In genomic region chr2:101266685-101267374, GRCm38 (mm10) we compare ENCODE assay signal across 24 mouse cellular contexts.
DNase-seq lines count a peak whose midpoint lies in the region; ATAC-seq and TF ChIP-seq lines count a peak whose summit lies in the region.
"Had no signal": no experiment of that assay in that cellular context is flagged by ENCODE, and none has a peak within 500 bp of the region (broad histone marks: within the 10 kb centered on the region; RNA-seq: fewer than 3 reads in every experiment).

No protein-coding gene starts in this region.

- DNase-seq in stomach, postnatal 0 days (ENCODE audit: low spot score): no peak
- no peak for DNase-seq in layer of hippocampus, adult 18-20 months (ENCODE audit: low spot score in 2 of 2)
- DNase-seq: adrenal gland, adult 8-10 months; adrenal gland, postnatal 14 days; adrenal gland, postnatal 36 days; B cell, adult 2 months; cerebellum, adult 11-12 months; cerebellum, adult 2 months; cerebellum, adult 9-10 months; cerebellum, postnatal 10 days; cerebellum, postnatal 25 days had no signal

- no peaks in the 10 kb centered on the region for H3K36me3 ChIP-seq in stomach, embryonic 14.5 days (ENCODE audit: control insufficient read depth, insufficient read depth, low read length)
- H3K36me3 ChIP-seq in stomach, postnatal 0 days (ENCODE audit: control insufficient read depth, insufficient read depth, low read length): no peaks in the 10 kb centered on the region
- H3K36me3 ChIP-seq in intestine, embryonic 16.5 days (ENCODE audit: control insufficient read depth, insufficient read depth, low read length): no peaks in the 10 kb centered on the region
- no peaks in the 10 kb centered on the region for H3K36me3 ChIP-seq in stomach, embryonic 15.5 days
- no peaks in the 10 kb centered on the region for H3K36me3 ChIP-seq in hindbrain, embryonic 12.5 days
- H3K36me3 ChIP-seq: embryonic facial prominence, embryonic 10.5 days; embryonic facial prominence, embryonic 12.5 days; forebrain, embryonic 15.5 days; G1E had no signal

- no peak for TF ChIP-seq EP300 in stomach, postnatal 0 days (optimal IDR thresholded peaks at IDR 0.05)

- WGBS in stomach, embryonic 14.5 days: 45% methylated on average over 2 of the region's 2 CpGs
- 40% methylated on average over 2 of the region's 2 CpGs for WGBS in stomach, postnatal 0 days
- 46% methylated on average over 2 of the region's 2 CpGs for WGBS in intestine, embryonic 16.5 days
- 47% methylated on average over 2 of the region's 2 CpGs for WGBS in stomach, embryonic 15.5 days
- 84% methylated on average over 2 of the region's 2 CpGs for WGBS in hindbrain, embryonic 12.5 days

- no peak for TF ChIP-seq CTCF in stomach, postnatal 0 days (IDR thresholded peaks at IDR 0.05; ENCODE audit: low read depth)

- no peak overlapping the region for H3K9ac ChIP-seq in stomach, embryonic 14.5 days (replicated peaks; ENCODE audit: low read depth, low read length)
- H3K9ac ChIP-seq in stomach, postnatal 0 days (ENCODE audit: low read length): no peak overlapping the region
- H3K9ac ChIP-seq in intestine, embryonic 16.5 days (ENCODE audit: low read depth, low read length): no peak overlapping the region
- H3K9ac ChIP-seq in stomach, embryonic 15.5 days: no peak overlapping the region
- no peak overlapping the region for H3K9ac ChIP-seq in hindbrain, embryonic 12.5 days
- H3K9ac ChIP-seq: embryonic facial prominence, embryonic 12.5 days; forebrain, embryonic 13.5 days; forebrain, embryonic 15.5 days had no signal

- 0 out of 2 replicates have a peak, but pooled peaks have one; percentile 10 for ATAC-seq in stomach, embryonic 14.5 days (ENCODE audit: insufficient number of reproducible peaks, insufficient read depth, low FRiP score, low read depth)
- ATAC-seq in stomach, postnatal 0 days (ENCODE audit: low FRiP score, low TSS enrichment): no peak
- peak; percentile 89 for ATAC-seq in intestine, embryonic 16.5 days
- ATAC-seq in stomach, embryonic 15.5 days (ENCODE audit: insufficient read depth, low FRiP score, low read depth): 0 out of 2 replicates have a peak, but pooled peaks have one; percentile 27
- no peak for ATAC-seq in hindbrain, embryonic 12.5 days (ENCODE audit: low FRiP score)
- ATAC-seq: activated CD4-positive, CD25-positive, alpha-beta regulatory T cell, adult 4 months; CD4-positive, CD25-positive, alpha-beta regulatory T cell, adult 4 months; forebrain, embryonic 13.5 days; forebrain, embryonic 15.5 days; Patski had no signal

- no peaks in the 10 kb centered on the region for H3K4me1 ChIP-seq in stomach, embryonic 14.5 days (ENCODE audit: control insufficient read depth, insufficient read depth, low read length)
- no peaks in the 10 kb centered on the region for H3K4me1 ChIP-seq in stomach, postnatal 0 days (replicated peaks; ENCODE audit: control insufficient read depth, insufficient read depth)
- 0 out of 2 replicates have a peak, but pooled peaks cover 3% of the 10 kb centered on the region for H3K4me1 ChIP-seq in intestine, embryonic 16.5 days (ENCODE audit: control insufficient read depth, insufficient read depth, low read length)
- H3K4me1 ChIP-seq in stomach, embryonic 15.5 days: no peaks in the 10 kb centered on the region
- no peaks in the 10 kb centered on the region for H3K4me1 ChIP-seq in hindbrain, embryonic 12.5 days
- H3K4me1 ChIP-seq: embryonic facial prominence, embryonic 10.5 days; embryonic facial prominence, embryonic 12.5 days; forebrain, embryonic 13.5 days; forebrain, embryonic 15.5 days had no signal

- no peak overlapping the region for H3K4me3 ChIP-seq in stomach, embryonic 14.5 days (ENCODE audit: low read depth, low read length)
- H3K4me3 ChIP-seq in stomach, postnatal 0 days (ENCODE audit: low read depth, low read length): no peak overlapping the region
- no peak overlapping the region for H3K4me3 ChIP-seq in intestine, embryonic 16.5 days (ENCODE audit: low read length)
- H3K4me3 ChIP-seq in stomach, embryonic 15.5 days (replicated peaks): no peak overlapping the region
- no peak overlapping the region for H3K4me3 ChIP-seq in hindbrain, embryonic 12.5 days
- H3K4me3 ChIP-seq: embryonic facial prominence, embryonic 10.5 days; embryonic facial prominence, embryonic 12.5 days; forebrain, embryonic 13.5 days; forebrain, embryonic 15.5 days had no signal

- H3K4me2 ChIP-seq in stomach, embryonic 14.5 days (replicated peaks; ENCODE audit: low read depth, low read length): no peak overlapping the region
- no peak overlapping the region for H3K4me2 ChIP-seq in stomach, postnatal 0 days (replicated peaks; ENCODE audit: low read depth)
- H3K4me2 ChIP-seq in intestine, embryonic 16.5 days (ENCODE audit: low read depth, low read length): no peak overlapping the region
- no peak overlapping the region for H3K4me2 ChIP-seq in stomach, embryonic 15.5 days
- no peak overlapping the region for H3K4me2 ChIP-seq in hindbrain, embryonic 12.5 days (replicated peaks)
- H3K4me2 ChIP-seq: embryonic facial prominence, embryonic 12.5 days; forebrain, embryonic 13.5 days; forebrain, embryonic 15.5 days had no signal

- no peaks in the 10 kb centered on the region for H3K9me3 ChIP-seq in stomach, embryonic 14.5 days (ENCODE audit: control insufficient read depth, low read depth, low read length)
- H3K9me3 ChIP-seq in stomach, postnatal 0 days (ENCODE audit: control insufficient read depth, low read length): no peaks in the 10 kb centered on the region
- no peaks in the 10 kb centered on the region for H3K9me3 ChIP-seq in intestine, embryonic 16.5 days (ENCODE audit: control insufficient read depth, low read length)
- H3K9me3 ChIP-seq in stomach, embryonic 15.5 days: no peaks in the 10 kb centered on the region
- H3K9me3 ChIP-seq in hindbrain, embryonic 12.5 days (replicated peaks): no peaks in the 10 kb centered on the region
- H3K9me3 ChIP-seq: embryonic facial prominence, embryonic 10.5 days; embryonic facial prominence, embryonic 12.5 days; forebrain, embryonic 13.5 days; forebrain, embryonic 15.5 days; G1E had no signal

- no peaks in the 10 kb centered on the region for H3K27me3 ChIP-seq in stomach, embryonic 14.5 days (ENCODE audit: control insufficient read depth, insufficient read depth, low read length)
- no peaks in the 10 kb centered on the region for H3K27me3 ChIP-seq in stomach, postnatal 0 days (ENCODE audit: control insufficient read depth, insufficient read depth, low read length)
- no peaks in the 10 kb centered on the region for H3K27me3 ChIP-seq in intestine, embryonic 16.5 days (replicated peaks; ENCODE audit: control insufficient read depth, insufficient read depth, low read length)
- H3K27me3 ChIP-seq in stomach, embryonic 15.5 days (replicated peaks): no peaks in the 10 kb centered on the region
- no peaks in the 10 kb centered on the region for H3K27me3 ChIP-seq in hindbrain, embryonic 12.5 days
- H3K27me3 ChIP-seq: CH12.LX; embryonic facial prominence, embryonic 12.5 days; forebrain, embryonic 13.5 days; forebrain, embryonic 15.5 days had no signal

- no peak overlapping the region for H3K27ac ChIP-seq in stomach, embryonic 14.5 days (ENCODE audit: low read length)
- no peak overlapping the region for H3K27ac ChIP-seq in stomach, postnatal 0 days (replicated peaks)
- H3K27ac ChIP-seq in intestine, embryonic 16.5 days (ENCODE audit: low read length): no peak overlapping the region
- H3K27ac ChIP-seq in stomach, embryonic 15.5 days: no peak overlapping the region
- H3K27ac ChIP-seq in hindbrain, embryonic 12.5 days: no peak overlapping the region
- H3K27ac ChIP-seq: embryonic facial prominence, embryonic 10.5 days; embryonic facial prominence, embryonic 12.5 days; forebrain, embryonic 13.5 days; forebrain, embryonic 15.5 days had no signal

Comparison
In these comparisons a context has a peak if more than half of its experiments do, and no peak if none do; other contexts are left out.
1. ATAC-seq: peak in stomach, embryonic 14.5 days (single experiment), intestine, embryonic 16.5 days (single experiment) and stomach, embryonic 15.5 days (single experiment); none in stomach, postnatal 0 days (single experiment) and hindbrain, embryonic 12.5 days (single experiment).